Mouse (Mus musculus) heart, adult 2 months (tissue): ENCODE results near the gene Olfr266. TPM values are rescaled to one million over a fixed set of nuclear protein-coding genes. Genes with fewer than 3 reads are reported as not detected.

Experiments
- DNase-seq, 2 experiments: peaks; one replicate each; pipeline ENCODE4 v3.0.0; 2021
- H3K27ac ChIP-seq: fragments of 200-600 bp; 2 replicates; pipeline ENCODE4 v1.8.1; 2022
- H3K27me3 ChIP-seq: fragments of 200-500 bp; 2 replicates; pipeline ENCODE4 v1.6.1; 2012; ENCODE audit warnings: mild to moderate bottlenecking, low read length, inconsistent platforms, mixed read lengths; ENCODE audit not compliant: control insufficient read depth, insufficient read depth
- H3K36me3 ChIP-seq: fragments of 200-500 bp; 2 replicates; pipeline ENCODE4 v1.6.1; 2012; ENCODE audit warnings: low read length, inconsistent platforms; ENCODE audit not compliant: control insufficient read depth, insufficient read depth
- H3K4me1 ChIP-seq: fragments of 200-500 bp; 2 replicates; pipeline ENCODE4 v1.6.1; 2011; ENCODE audit warnings: low read length; ENCODE audit not compliant: control insufficient read depth, insufficient read depth
- H3K4me3 ChIP-seq: fragments of 200-600 bp; 2 replicates; pipeline ENCODE4 v1.8.1; 2022
- H3K79me2 ChIP-seq: fragments of 200-500 bp; replicated peaks from 2 replicates; pipeline ENCODE4 v1.6.1; 2012; ENCODE audit warnings: mild to moderate bottlenecking, inconsistent platforms, low read length, moderate library complexity, mixed read lengths; ENCODE audit not compliant: control insufficient read depth, insufficient read depth
- H3K9ac ChIP-seq: fragments of 200-500 bp; 2 replicates; pipeline ENCODE4 v1.6.1; 2012; ENCODE audit warnings: low read depth, mild to moderate bottlenecking, control low read depth, inconsistent platforms, low read length, mixed read lengths
- CTCF ChIP-seq: fragments of 200-600 bp; IDR thresholded peaks from 2 replicates; pipeline ENCODE4 v1.8.1; 2022; ENCODE audit warnings: antibody characterized with exemption, mild to moderate bottlenecking, moderate library complexity
- EP300 ChIP-seq: fragments of 200-500 bp; IDR thresholded peaks from 2 replicates; pipeline ENCODE4 v1.6.1; 2011; ENCODE audit warnings: low read depth, low read length, control low read depth; ENCODE audit not compliant: insufficient read depth
- POLR2A ChIP-seq: fragments of 200-500 bp; IDR thresholded peaks from 2 replicates; pipeline ENCODE4 v1.6.1; 2011; ENCODE audit warnings: mild to moderate bottlenecking, low read depth, low read length, control low read depth; ENCODE audit not compliant: insufficient read depth
- WGBS: fragments of 180-500 bp; shearing (Covaris S2); methylation state at CpG from one replicate; pipeline ENCODE4 v1.1.7; 2018; 5-methylcytosine and 5-hydroxymethylcytosine counted together
- intact Hi-C: fragments of 180-260 bp; cut with DNase I; formaldehyde crosslinking; loops from one replicate; pipeline ENCODE4 v1.15.1; 2025
- long read RNA-seq: library from polyadenylated mRNA; stranded (forward); transcript quantifications from one replicate; pipeline ENCODE4 v2.0.0, GENCODE M21; 2021
- polyA plus RNA-seq: library from polyadenylated mRNA; depleted of rRNA; stranded (reverse); fragments of >200 nt; gene quantifications from 2 replicates; pipeline ENCODE4 v1.2.3, GENCODE M21; 2012; rRNA removed
- total RNA-seq, 2 experiments: library from RNA; stranded (reverse); gene quantifications; 2 replicates each; pipeline ENCODE4 v1.2.3; 2021

The Olfr266 gene
- not detected for total RNA-seq
- polyA plus RNA-seq = not detected in 2 replicates
- long read RNA-seq = 0 reads

DNA sequence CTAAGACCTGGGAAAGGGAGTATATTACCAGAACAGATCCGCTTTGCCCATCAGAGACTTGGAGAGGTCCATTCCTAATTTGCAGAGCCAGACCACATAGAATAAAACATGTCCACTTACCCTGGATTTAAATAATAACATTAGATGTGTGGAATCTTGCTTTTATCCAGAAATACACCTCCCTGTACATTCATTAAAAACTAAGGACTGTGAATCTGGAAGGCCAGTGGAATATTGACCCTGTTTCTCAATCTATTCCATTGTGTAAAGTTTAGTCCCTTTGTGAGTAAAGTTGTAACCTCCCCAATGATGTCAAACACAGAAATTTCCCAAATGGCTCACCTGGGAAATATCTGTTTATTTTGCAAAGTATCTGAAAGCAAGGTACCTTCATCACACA, at the start of gene Olfr266:
Gene Olfr266 (minus strand): TSS at position 101 of the 400 bp plus-strand sequence.
- no peaks in the 10 kb centered on the region for H3K4me1 ChIP-seq
- H3K9ac ChIP-seq = no peak within 1 kb of the TSS
- H3K79me2 ChIP-seq = no peaks in the 10 kb centered on the region
- no peaks in the 10 kb centered on the region for H3K27me3 ChIP-seq
- intact Hi-C loops = no loop called here
- no peak within 1 kb of the TSS for H3K27ac ChIP-seq
- H3K4me3 ChIP-seq = no peak within 1 kb of the TSS
- no peaks in the 10 kb centered on the region for H3K36me3 ChIP-seq
- TF ChIP-seq EP300 (no peak), CTCF (no peak), POLR2A (no peak)
- 76% methylated on average over 1 of the region's 1 CpGs for WGBS
- no peak for DNase-seq

DNA sequence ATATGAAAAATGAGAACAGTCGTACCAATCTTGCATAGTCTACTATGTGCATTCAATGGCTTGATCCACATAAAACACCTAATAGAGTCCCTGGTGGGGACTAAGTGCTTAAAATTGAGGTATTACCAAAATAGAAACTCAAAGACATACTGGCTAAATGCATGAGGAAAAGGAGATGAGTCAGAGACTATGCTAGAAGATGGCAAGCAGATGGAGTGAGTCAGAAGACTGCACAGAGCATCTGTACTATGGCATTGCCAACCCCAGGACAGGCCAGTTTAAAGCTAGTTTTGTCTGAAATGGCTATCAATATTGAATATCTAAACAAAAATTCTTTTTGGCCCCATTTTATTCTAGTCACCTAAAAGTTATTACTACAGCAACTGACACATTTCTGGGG, 49.5 kb upstream of the Olfr266 start:
- no peak for DNase-seq
- TF ChIP-seq CTCF = no peak
- TF ChIP-seq EP300 = no peak
- no peak for TF ChIP-seq POLR2A
- Histone ChIP-seq H3K36me3 (no peaks in the 10 kb centered on the region), H3K27ac (no peak overlapping the region), H3K79me2 (no peaks in the 10 kb centered on the region), H3K27me3 (no peaks in the 10 kb centered on the region), H3K4me1 (no peaks in the 10 kb centered on the region), H3K4me3 (no peak overlapping the region), H3K9ac (no peak overlapping the region)
- 79% methylated on average over 1 of the region's 1 CpGs for WGBS
- intact Hi-C loops = loop anchor here (5.0 kb wide), 1 partner anchor 883 kb away; no protein-coding TSS in a partner anchor

DNA sequence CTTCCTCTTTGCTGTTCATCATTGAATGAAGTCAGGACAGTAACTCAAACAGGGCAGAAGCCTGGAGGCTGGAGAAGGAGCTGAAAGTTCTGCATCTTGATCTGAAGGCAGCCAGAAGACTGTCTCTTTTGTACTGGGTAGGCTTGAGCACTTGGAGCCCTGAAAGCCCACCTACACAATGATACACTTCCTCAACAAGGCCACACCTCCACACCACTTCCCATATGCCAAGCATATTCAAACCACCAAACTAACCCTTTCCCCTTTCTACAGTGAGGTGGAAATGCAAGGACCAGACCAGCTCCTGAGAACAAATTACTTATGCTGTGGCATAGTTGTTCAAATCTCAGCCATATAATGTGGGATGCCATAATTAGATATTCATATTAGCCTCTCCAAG, 46.8 kb upstream of the Olfr266 start:
- TF ChIP-seq CTCF = no peak
- no peak for TF ChIP-seq EP300
- no peak for TF ChIP-seq POLR2A
- Histone ChIP-seq H3K27me3 (no peaks in the 10 kb centered on the region), H3K4me1 (no peaks in the 10 kb centered on the region), H3K27ac (no peak overlapping the region), H3K79me2 (no peaks in the 10 kb centered on the region), H3K4me3 (no peak overlapping the region), H3K9ac (no peak overlapping the region), H3K36me3 (no peaks in the 10 kb centered on the region)
- DNase-seq = no peak
- intact Hi-C loops = no loop called here

DNA sequence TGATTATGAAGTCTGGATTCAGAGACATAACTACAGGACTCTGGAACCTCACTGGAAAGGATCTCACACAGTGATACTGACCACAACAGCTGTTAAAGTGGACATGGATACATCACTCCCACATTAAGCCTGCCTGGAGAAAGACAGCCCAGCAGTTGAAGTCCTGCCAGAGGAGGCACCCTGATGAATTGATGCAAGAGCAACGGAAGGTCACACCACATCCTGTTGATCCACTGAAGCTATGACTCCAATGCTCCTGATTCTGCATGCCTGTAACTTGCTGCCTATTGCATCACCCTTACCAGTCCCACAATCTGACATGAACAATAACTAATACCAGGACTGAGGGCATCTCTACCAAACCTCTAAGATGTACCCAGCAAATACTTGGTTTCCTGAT, 6.0 kb upstream of the Olfr266 start:
- DNase-seq = no peak
- TF ChIP-seq CTCF (no peak), EP300 (no peak), POLR2A (no peak)

DNA sequence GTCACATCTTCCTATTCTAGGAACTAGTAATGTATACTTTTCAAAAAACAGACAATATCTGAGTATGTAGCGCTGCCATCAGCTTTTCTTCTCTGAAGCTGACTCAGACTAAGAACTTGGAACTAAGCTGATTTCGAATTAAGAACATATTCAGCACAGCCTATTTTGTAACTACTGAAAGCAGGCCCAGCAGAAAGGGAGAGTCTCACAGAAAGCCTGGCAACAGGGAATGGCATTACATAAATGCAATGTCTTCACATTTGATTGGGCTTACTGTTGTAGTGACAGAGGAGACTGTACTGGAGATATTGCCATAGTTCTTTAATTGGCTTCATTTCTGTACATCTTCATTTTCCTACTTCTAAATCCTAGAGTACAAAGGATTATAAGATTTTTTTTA, 8.4 kb downstream of the Olfr266 start:
- no peak overlapping the region for H3K9ac ChIP-seq
- DNase-seq = no peak
- H3K27me3 ChIP-seq = no peaks in the 10 kb centered on the region
- TF ChIP-seq EP300 = no peak
- no peak for TF ChIP-seq CTCF
- TF ChIP-seq POLR2A = no peak
- H3K36me3 ChIP-seq = no peaks in the 10 kb centered on the region
- no peaks in the 10 kb centered on the region for H3K4me1 ChIP-seq
- no peak overlapping the region for H3K27ac ChIP-seq
- H3K79me2 ChIP-seq = no peaks in the 10 kb centered on the region
- WGBS = 61% methylated on average over 2 of the region's 2 CpGs
- H3K4me3 ChIP-seq = no peak overlapping the region
- intact Hi-C loops = no loop called here

More for the DNA sequence above, 6.0 kb upstream of the Olfr266 start:
- 44% methylated on average over 1 of the region's 1 CpGs for WGBS
- H3K79me2 ChIP-seq = no peaks in the 10 kb centered on the region
- H3K27me3 ChIP-seq = no peaks in the 10 kb centered on the region
- H3K9ac ChIP-seq = no peak overlapping the region
- H3K36me3 ChIP-seq = no peaks in the 10 kb centered on the region
- intact Hi-C loops = no loop called here
- no peaks in the 10 kb centered on the region for H3K4me1 ChIP-seq
- H3K4me3 ChIP-seq = no peak overlapping the region
- no peak overlapping the region for H3K27ac ChIP-seq

DNA sequence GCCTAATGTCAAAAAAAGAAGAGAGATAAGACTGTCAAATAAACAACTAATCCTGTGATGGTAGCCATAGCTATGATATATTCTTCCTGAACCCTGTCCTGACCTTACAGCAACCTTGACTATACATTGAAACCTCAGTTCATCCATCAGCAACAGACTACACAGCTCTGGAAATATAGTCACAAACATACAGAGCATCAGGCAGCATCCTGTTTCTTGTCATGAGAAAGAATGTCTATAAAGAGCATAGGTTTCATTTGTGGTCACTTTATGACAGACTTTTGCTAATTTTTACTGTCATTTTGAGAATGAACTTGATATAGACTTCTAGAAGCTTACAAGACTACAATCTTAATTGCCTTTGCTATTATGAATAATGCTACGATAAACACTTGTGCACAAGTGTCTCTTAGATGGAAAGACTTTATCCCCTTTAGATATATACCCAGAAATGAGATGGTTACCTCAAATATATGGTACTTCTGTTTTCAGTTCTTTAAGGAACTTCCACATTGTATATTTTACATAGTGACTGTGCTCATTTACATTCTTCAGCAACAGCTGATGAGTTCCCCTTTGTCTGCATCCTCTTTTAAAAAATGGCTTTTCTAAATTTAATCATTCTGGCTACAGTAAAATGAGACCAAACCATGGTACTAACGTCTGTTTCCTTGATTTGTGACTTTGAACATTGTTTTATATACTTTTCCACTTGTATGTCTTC, 17.0 kb downstream of the Olfr266 start:
- intact Hi-C loops = no loop called here
- H3K27me3 ChIP-seq = no peaks in the 10 kb centered on the region
- DNase-seq = no peak
- H3K79me2 ChIP-seq = no peaks in the 10 kb centered on the region
- no peak overlapping the region for H3K4me3 ChIP-seq
- H3K9ac ChIP-seq = no peak overlapping the region
- WGBS = 55% methylated on average over 2 of the region's 2 CpGs
- no peaks in the 10 kb centered on the region for H3K4me1 ChIP-seq
- TF ChIP-seq EP300 (no peak), CTCF (no peak), POLR2A (no peak)
- no peaks in the 10 kb centered on the region for H3K36me3 ChIP-seq
- H3K27ac ChIP-seq = no peak overlapping the region
